In genomic region chr7:127759716-127760115, GRCm38 (mm10) we compare ENCODE assay signal across 17 mouse cellular contexts. TPM values are rescaled to one million over a fixed set of nuclear protein-coding genes. Genes with fewer than 3 reads are reported as not detected.
DNase-seq lines count a peak whose midpoint lies in the region; ATAC-seq lines count a peak whose summit lies in the region.
"Had no signal": no experiment of that assay in that cellular context is flagged by ENCODE, and none has a peak within 500 bp of the region (broad histone marks: within the 10 kb centered on the region; RNA-seq: fewer than 3 reads in every experiment).

No protein-coding gene starts in this region.

- peak overlapping the region; percentile 3 for H3K4me2 ChIP-seq in heart, embryonic 14.5 days (ENCODE audit: low read length)
- H3K4me2 ChIP-seq in liver, embryonic 15.5 days, result peak overlapping the region; percentile 8; the same call in 1 of the 2 replicates
- no peak overlapping the region for H3K4me2 ChIP-seq in liver, embryonic 11.5 days
- H3K4me2 ChIP-seq in embryonic facial prominence, embryonic 13.5 days, result 0 out of 2 replicates have a peak overlapping the region, but pooled peaks have one; percentile 20

- no peak for DNase-seq in heart, postnatal 10 days
- DNase-seq in liver, embryonic 11.5 days (ENCODE audit: low spot score), result no peak
- no peak for DNase-seq in gastrocnemius, adult 18-20 months (ENCODE audit: low spot score)
- no peak for DNase-seq in cerebellum, postnatal 10 days
- DNase-seq: adrenal gland, postnatal 14 days; kidney, adult 8-10 months; layer of hippocampus, adult 9-11 months; left cerebral cortex, postnatal 4 days; lung, postnatal 36 days; thymus, adult 18-20 months had no signal

- intact Hi-C loops in heart, postnatal 10 days (cut with DNase I), result loop anchor here (5.0 kb wide), 1 partner anchor 82 kb away; no protein-coding TSS in a partner anchor

- H3K9me3 ChIP-seq in heart, embryonic 14.5 days (ENCODE audit: control insufficient read depth, low read length), result no peaks in the 10 kb centered on the region
- H3K9me3 ChIP-seq in liver, embryonic 15.5 days (replicated peaks), result no peaks in the 10 kb centered on the region
- H3K9me3 ChIP-seq in liver, embryonic 11.5 days (ENCODE audit: control insufficient read depth, low read length), result no peaks in the 10 kb centered on the region
- no peaks in the 10 kb centered on the region for H3K9me3 ChIP-seq in embryonic facial prominence, embryonic 13.5 days

- no peak for ATAC-seq in heart, embryonic 14.5 days (ENCODE audit: insufficient number of reproducible peaks, insufficient read depth, low FRiP score, low read depth)
- ATAC-seq in liver, embryonic 15.5 days (ENCODE audit: insufficient read depth), result no peak
- ATAC-seq in liver, embryonic 11.5 days (replicated peaks; ENCODE audit: low FRiP score), result no peak
- ATAC-seq in embryonic facial prominence, embryonic 13.5 days (ENCODE audit: insufficient number of reproducible peaks, insufficient read depth, low FRiP score, low TSS enrichment, low read depth), result no peak
- peak; percentile 62 for ATAC-seq in megakaryocyte progenitor cell, adult 5-6 weeks (replicated peaks; ENCODE audit: poor library complexity)

- H3K27ac ChIP-seq in heart, embryonic 14.5 days (replicated peaks in 1 of 2; ENCODE audit: control insufficient read depth in 1 of 2, insufficient read depth in 1 of 2, low read depth in 2 of 2, low read length in 2 of 2), result no peak overlapping the region
- peak overlapping the region; percentile 21; the same call in 1 of the 2 replicates for H3K27ac ChIP-seq in liver, embryonic 15.5 days (replicated peaks)
- H3K27ac ChIP-seq in liver, embryonic 11.5 days (ENCODE audit: low read depth, low read length), result no peak overlapping the region
- peak overlapping the region; percentile 12; the same call in 1 of the 2 replicates for H3K27ac ChIP-seq in embryonic facial prominence, embryonic 13.5 days

- peaks cover 56% of the 10 kb centered on the region for H3K36me3 ChIP-seq in heart, embryonic 14.5 days (ENCODE audit: control insufficient read depth, insufficient read depth, low read length)
- 0 out of 2 replicates have a peak, but pooled peaks cover 5% of the 10 kb centered on the region for H3K36me3 ChIP-seq in liver, embryonic 15.5 days (replicated peaks)
- peaks cover 24% of the 10 kb centered on the region for H3K36me3 ChIP-seq in liver, embryonic 11.5 days (ENCODE audit: control insufficient read depth, insufficient read depth, low read length)
- peaks cover 84% of the 10 kb centered on the region for H3K36me3 ChIP-seq in embryonic facial prominence, embryonic 13.5 days

- WGBS in heart, embryonic 14.5 days, result 14% methylated on average over 6 of the region's 6 CpGs
- 21% methylated on average over 6 of the region's 6 CpGs for WGBS in liver, embryonic 15.5 days (ENCODE audit: insufficient replicate concordance)
- WGBS in liver, embryonic 11.5 days, result 21% methylated on average over 6 of the region's 6 CpGs
- 16% methylated on average over 6 of the region's 6 CpGs for WGBS in embryonic facial prominence, embryonic 13.5 days

- H3K4me3 ChIP-seq in heart, embryonic 14.5 days (ENCODE audit: control insufficient read depth in 1 of 2, insufficient read depth in 1 of 2, low read depth in 1 of 2, low read length in 2 of 2), result no peak overlapping the region
- H3K4me3 ChIP-seq in liver, embryonic 15.5 days (replicated peaks), result no peak overlapping the region
- H3K4me3 ChIP-seq in liver, embryonic 11.5 days (ENCODE audit: low read depth, low read length), result no peak overlapping the region
- no peak overlapping the region for H3K4me3 ChIP-seq in embryonic facial prominence, embryonic 13.5 days

- no peaks in the 10 kb centered on the region; the same call in 1 of the 2 replicates for H3K27me3 ChIP-seq in heart, embryonic 14.5 days (ENCODE audit: control insufficient read depth, insufficient read depth, low read length)
- no peaks in the 10 kb centered on the region for H3K27me3 ChIP-seq in liver, embryonic 15.5 days
- no peaks in the 10 kb centered on the region for H3K27me3 ChIP-seq in liver, embryonic 11.5 days (replicated peaks; ENCODE audit: control insufficient read depth, insufficient read depth, low read length)
- H3K27me3 ChIP-seq in embryonic facial prominence, embryonic 13.5 days, result no peaks in the 10 kb centered on the region
- H3K27me3 ChIP-seq: CH12.LX had no signal

- H3K4me1 ChIP-seq in heart, embryonic 14.5 days (ENCODE audit: control insufficient read depth in 2 of 2, insufficient read depth in 2 of 2, low read length in 2 of 2), result peaks cover 2 to 15% of the 10 kb centered on the region in 2 experiments; a peak in 3 of 4 replicates
- peaks cover 13% of the 10 kb centered on the region for H3K4me1 ChIP-seq in liver, embryonic 15.5 days (replicated peaks)
- H3K4me1 ChIP-seq in liver, embryonic 11.5 days (replicated peaks; ENCODE audit: control insufficient read depth, insufficient read depth, low read length), result no peaks in the 10 kb centered on the region; the same call in 1 of the 2 replicates
- peaks cover 36% of the 10 kb centered on the region for H3K4me1 ChIP-seq in embryonic facial prominence, embryonic 13.5 days

- no peak overlapping the region for H3K9ac ChIP-seq in heart, embryonic 14.5 days (ENCODE audit: low read length)
- no peak overlapping the region for H3K9ac ChIP-seq in liver, embryonic 15.5 days
- H3K9ac ChIP-seq in liver, embryonic 11.5 days (ENCODE audit: low read depth, low read length), result no peak overlapping the region
- H3K9ac ChIP-seq in embryonic facial prominence, embryonic 13.5 days, result peak overlapping the region; percentile 44; the same call in 1 of the 2 replicates

RNA-seq across cellular contexts. Expression of gene Orai3, which starts 9.9 kb away (rescaled TPM):
- 15.7 and 17.7 TPM in 2 replicates for polyA plus RNA-seq in heart, embryonic 14.5 days (2014; fragmentation: Nextera tagmentation; extraction: Ambion mirVana)
- 10 to 100 TPM; 18.0 to 20.9 TPM for total RNA-seq in heart, postnatal 10 days (2021)
- polyA plus RNA-seq in liver, embryonic 15.5 days (2015; fragmentation: Nextera tagmentation; extraction: Ambion mirVana), result 11.0 and 13.1 TPM in 2 replicates
- 22.0 and 23.7 TPM in 2 replicates for polyA plus RNA-seq in liver, embryonic 11.5 days (2014; fragmentation: Nextera tagmentation; extraction: Ambion mirVana)
- polyA plus RNA-seq in embryonic facial prominence, embryonic 13.5 days (2015; fragmentation: Nextera tagmentation; extraction: Ambion mirVana), result 16.4 and 19.0 TPM in 2 replicates
- 26.7 and 32.1 TPM in 2 replicates for total RNA-seq in megakaryocyte progenitor cell, adult 5-6 weeks (2015)
- 28.2 and 30.2 TPM in 2 replicates for total RNA-seq in megakaryocyte progenitor cell, adult 5-6 weeks (2017)
- total RNA-seq in gastrocnemius, adult 18-20 months (2021), result 10 to 100 TPM; 11.4 TPM

RNA-seq across cellular contexts. Expression of gene Fbxl19, which starts 15.4 kb away (rescaled TPM):
- polyA plus RNA-seq in heart, embryonic 14.5 days (2014; fragmentation: Nextera tagmentation; extraction: Ambion mirVana), result 0.93 and 1.5 TPM in 2 replicates
- total RNA-seq in heart, postnatal 10 days (2021), result 1 to 10 TPM; 5.6 to 6.2 TPM
- 2.8 and 2.9 TPM in 2 replicates for polyA plus RNA-seq in liver, embryonic 15.5 days (2015; fragmentation: Nextera tagmentation; extraction: Ambion mirVana)
- 3.1 and 3.7 TPM in 2 replicates for polyA plus RNA-seq in liver, embryonic 11.5 days (2014; fragmentation: Nextera tagmentation; extraction: Ambion mirVana)
- 7.5 and 8.7 TPM in 2 replicates for polyA plus RNA-seq in embryonic facial prominence, embryonic 13.5 days (2015; fragmentation: Nextera tagmentation; extraction: Ambion mirVana)
- total RNA-seq in megakaryocyte progenitor cell, adult 5-6 weeks (2015), result 5.6 and 5.7 TPM in 2 replicates
- total RNA-seq in megakaryocyte progenitor cell, adult 5-6 weeks (2017), result 14.2 and 16.1 TPM in 2 replicates
- total RNA-seq in gastrocnemius, adult 18-20 months (2021), result 1 to 10 TPM; 1.4 to 1.7 TPM

RNA-seq across cellular contexts. Expression of gene Setd1a, which starts 16.8 kb away (rescaled TPM):
- polyA plus RNA-seq in heart, embryonic 14.5 days (2014; fragmentation: Nextera tagmentation; extraction: Ambion mirVana), result 15.0 and 16.5 TPM in 2 replicates
- total RNA-seq in heart, postnatal 10 days (2021), result 10 to 100 TPM; 26.1 to 29.9 TPM
- polyA plus RNA-seq in liver, embryonic 15.5 days (2015; fragmentation: Nextera tagmentation; extraction: Ambion mirVana), result 9.2 and 9.3 TPM in 2 replicates
- 24.2 and 26.0 TPM in 2 replicates for polyA plus RNA-seq in liver, embryonic 11.5 days (2014; fragmentation: Nextera tagmentation; extraction: Ambion mirVana)
- polyA plus RNA-seq in embryonic facial prominence, embryonic 13.5 days (2015; fragmentation: Nextera tagmentation; extraction: Ambion mirVana), result 27.0 and 33.2 TPM in 2 replicates
- 54.7 and 67.2 TPM in 2 replicates for total RNA-seq in megakaryocyte progenitor cell, adult 5-6 weeks (2015)
- total RNA-seq in megakaryocyte progenitor cell, adult 5-6 weeks (2017), result 9.7 and 13.6 TPM in 2 replicates
- total RNA-seq in gastrocnemius, adult 18-20 months (2021), result 10 to 100 TPM; 16.2 to 17.6 TPM

RNA-seq across cellular contexts. Expression of gene Gm49388, which starts 25.7 kb away (rescaled TPM):
- not detected in 2 replicates for polyA plus RNA-seq in heart, embryonic 14.5 days (2014; fragmentation: Nextera tagmentation; extraction: Ambion mirVana)
- 1 to 10 TPM; 2.7 to 3.1 TPM for total RNA-seq in heart, postnatal 10 days (2021)
- not detected in 2 replicates for polyA plus RNA-seq in liver, embryonic 15.5 days (2015; fragmentation: Nextera tagmentation; extraction: Ambion mirVana)
- not detected in 2 replicates for polyA plus RNA-seq in liver, embryonic 11.5 days (2014; fragmentation: Nextera tagmentation; extraction: Ambion mirVana)
- polyA plus RNA-seq in embryonic facial prominence, embryonic 13.5 days (2015; fragmentation: Nextera tagmentation; extraction: Ambion mirVana), result not detected in 2 replicates
- total RNA-seq in megakaryocyte progenitor cell, adult 5-6 weeks (2015), result not detected in 2 replicates
- not detected in 2 replicates for total RNA-seq in megakaryocyte progenitor cell, adult 5-6 weeks (2017)
- total RNA-seq in gastrocnemius, adult 18-20 months (2021), result 1 to 10 TPM in 1 of 2 experiments, under 1 TPM in 1; 0.78 to 2.0 TPM
- polyA plus RNA-seq: gonadal fat pad, adult 2 months; small intestine, adult 2 months had no signal

RNA-seq across cellular contexts. Expression of gene Ctf2, which starts 27.8 kb away (rescaled TPM):
- not detected in 2 replicates for polyA plus RNA-seq in heart, embryonic 14.5 days (2014; fragmentation: Nextera tagmentation; extraction: Ambion mirVana)
- total RNA-seq in heart, postnatal 10 days (2021), result not detected
- polyA plus RNA-seq in liver, embryonic 15.5 days (2015; fragmentation: Nextera tagmentation; extraction: Ambion mirVana), result 0.06 and 0.10 TPM in 2 replicates
- 0.25 and 0.40 TPM in 2 replicates for polyA plus RNA-seq in liver, embryonic 11.5 days (2014; fragmentation: Nextera tagmentation; extraction: Ambion mirVana)
- polyA plus RNA-seq in embryonic facial prominence, embryonic 13.5 days (2015; fragmentation: Nextera tagmentation; extraction: Ambion mirVana), result 0.60 and 0.69 TPM in 2 replicates
- total RNA-seq in megakaryocyte progenitor cell, adult 5-6 weeks (2015), result not detected in 2 replicates
- total RNA-seq in megakaryocyte progenitor cell, adult 5-6 weeks (2017), result not detected in 2 replicates
- total RNA-seq in gastrocnemius, adult 18-20 months (2021), result not detected
- total RNA-seq: adrenal gland, postnatal 14 days; CH12.LX; left cerebral cortex, postnatal 4 days had no signal
- polyA plus RNA-seq: gonadal fat pad, adult 2 months; small intestine, adult 2 months had no signal

Comparison
In these comparisons a context has a peak if more than half of its experiments do, and no peak if none do; other contexts are left out.
1. H3K27ac ChIP-seq: peak in liver, embryonic 15.5 days (single experiment) and embryonic facial prominence, embryonic 13.5 days (single experiment); none in heart, embryonic 14.5 days (0 of 2) and liver, embryonic 11.5 days (single experiment).